Mouse (Mus musculus) kidney, adult 2 months (tissue): ENCODE measurements around the gene Hdgfl2. TPM values are rescaled to one million over a fixed set of nuclear protein-coding genes. Genes with fewer than 3 reads are reported as not detected.

Experiments used
- DNase-seq: peaks from one replicate; pipeline ENCODE4 v3.0.0; 2021
- H3K27ac ChIP-seq: fragments of 200-500 bp; 2 replicates; pipeline ENCODE4 v1.5.1; 2012; ENCODE audit warnings: low read depth, low read length, control low read depth, inconsistent platforms; ENCODE audit not compliant: insufficient read depth
- H3K27me3 ChIP-seq: fragments of 200-500 bp; replicated peaks from 2 replicates; pipeline ENCODE4 v1.6.1; 2012; ENCODE audit warnings: mild to moderate bottlenecking, moderate library complexity, low read length, inconsistent platforms; ENCODE audit not compliant: control insufficient read depth, insufficient read depth
- H3K36me3 ChIP-seq: fragments of 200-500 bp; 2 replicates; pipeline ENCODE4 v1.6.1; 2012; ENCODE audit warnings: mild to moderate bottlenecking, moderate library complexity, low read length, inconsistent platforms; ENCODE audit not compliant: control insufficient read depth, insufficient read depth
- H3K4me1 ChIP-seq: fragments of 200-500 bp; 2 replicates; pipeline ENCODE4 v1.6.1; 2011; ENCODE audit warnings: low read length; ENCODE audit not compliant: control insufficient read depth, insufficient read depth
- H3K4me3 ChIP-seq: fragments of 200-500 bp; 2 replicates; pipeline ENCODE4 v1.5.1; 2011; ENCODE audit warnings: mild to moderate bottlenecking, low read depth, low read length, control low read depth; ENCODE audit not compliant: insufficient read depth
- CTCF ChIP-seq: fragments of 200-500 bp; conservative IDR thresholded peaks from 2 replicates; pipeline ENCODE4 v1.5.1; 2011; ENCODE audit warnings: low read depth, mild to moderate bottlenecking, control low read depth, low read length, moderate library complexity, mixed read lengths; ENCODE audit not compliant: insufficient read depth, insufficient read length
- POLR2A ChIP-seq: fragments of 200-500 bp; IDR thresholded peaks from one replicate; pipeline ENCODE4 v1.6.1; 2011; ENCODE audit warnings: low read depth, low read length, control low read depth
- WGBS: fragments of 180-500 bp; shearing (Covaris S2); methylation state at CpG from one replicate; pipeline ENCODE4 v1.1.7; 2018; 5-methylcytosine and 5-hydroxymethylcytosine counted together
- polyA plus RNA-seq: library from polyadenylated mRNA; depleted of rRNA; stranded (reverse); fragments of >200 nt; gene quantifications from 2 replicates; pipeline ENCODE4 v1.2.3, GENCODE M21; 2012; rRNA removed

Gene Hdgfl2
- polyA plus RNA-seq = 29.1 and 33.5 TPM in 2 replicates

DNA sequence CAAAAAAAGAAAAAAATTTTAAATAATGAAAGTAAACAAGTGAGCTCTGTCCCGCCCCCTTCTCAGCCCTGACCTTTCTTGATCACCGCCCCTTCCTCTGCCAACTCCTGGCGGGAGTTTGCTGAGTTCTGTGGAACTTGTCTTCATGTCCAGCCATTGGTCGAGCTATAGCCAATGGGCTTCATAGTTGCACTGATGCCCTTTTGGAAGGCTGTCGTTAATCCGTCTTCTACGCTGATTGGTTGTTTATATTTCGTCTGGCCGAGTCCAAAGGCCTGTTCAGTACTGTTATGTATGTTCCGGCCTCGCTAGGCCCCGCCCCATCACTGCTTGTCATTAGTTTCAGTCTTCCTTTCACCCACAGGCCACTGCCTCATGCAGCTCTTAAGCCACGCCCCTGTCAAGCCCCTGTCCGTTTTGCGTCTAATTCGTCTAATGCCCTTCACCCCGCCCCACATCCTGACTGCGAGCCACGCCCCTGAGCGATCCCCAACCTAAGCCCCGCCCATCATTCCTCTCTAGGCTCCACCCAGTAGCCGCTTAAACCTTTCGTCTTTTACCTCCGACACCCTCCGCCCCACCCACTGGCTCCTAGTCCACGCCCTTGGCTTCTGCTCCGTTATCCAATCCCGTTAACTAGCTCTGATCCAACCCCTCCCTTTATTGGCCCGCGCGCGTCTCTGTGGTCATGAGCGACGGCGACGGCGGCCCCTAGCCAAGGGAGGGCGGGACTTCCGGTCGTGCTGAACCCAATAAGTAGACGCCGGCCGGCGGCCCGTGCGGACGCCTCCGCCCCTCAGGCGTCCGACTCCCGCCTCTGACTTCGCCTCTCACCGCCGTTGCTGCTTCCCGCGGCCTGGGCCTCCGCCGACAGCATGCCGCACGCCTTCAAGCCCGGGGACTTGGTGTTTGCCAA lies at the start of gene Hdgfl2:
Gene Hdgfl2, plus strand, starts transcription at position 755 of the 916 bp plus-strand sequence.
- TF ChIP-seq POLR2A (peak; percentile 76), CTCF (no peak)
- no peaks in the 10 kb centered on the region for H3K27me3 ChIP-seq

DNA sequence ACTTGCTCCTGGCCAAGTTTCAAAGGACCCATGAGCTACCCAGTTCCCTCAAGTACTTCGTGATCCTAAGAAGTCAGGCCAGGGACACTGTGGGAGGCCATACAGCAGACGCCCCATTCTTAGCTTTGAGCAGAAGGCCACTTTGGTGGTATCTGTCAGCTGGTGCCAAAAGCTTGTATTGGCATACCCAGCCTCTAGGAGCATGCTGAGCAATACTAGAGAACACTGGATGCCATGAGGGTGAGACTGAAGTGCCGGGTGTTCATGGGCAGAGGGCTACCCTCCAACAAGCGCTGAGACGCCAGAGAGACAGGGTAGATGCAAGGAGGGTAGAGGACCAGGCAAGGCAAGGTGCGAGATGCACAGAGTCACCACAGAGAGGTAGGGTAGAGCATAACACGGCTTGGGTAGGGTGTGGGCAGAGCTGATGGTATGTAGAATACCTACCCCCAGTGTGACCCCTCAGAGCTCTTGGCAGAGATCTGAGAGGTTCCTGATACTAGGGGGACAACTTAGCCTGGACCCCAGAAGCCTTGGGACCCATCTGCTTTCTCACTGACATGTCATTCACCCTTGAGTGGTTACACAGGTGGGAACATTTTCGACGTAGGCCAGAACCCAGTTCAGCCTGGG lies 49.1 kb upstream of the Hdgfl2 start:
- Histone ChIP-seq H3K36me3 (no peaks in the 10 kb centered on the region), H3K4me3 (no peak overlapping the region), H3K27me3 (no peaks in the 10 kb centered on the region), H3K27ac (peak overlapping the region; percentile 3; the same call in 1 of the 2 replicates), H3K4me1 (peaks cover 55% of the 10 kb centered on the region)
- 61% methylated on average over 9 of the region's 9 CpGs for WGBS
- TF ChIP-seq CTCF (no peak), POLR2A (no peak)
- DNase-seq = no peak

More for the DNA sequence above, at the start of gene Hdgfl2:
- under 1% methylated on average over 61 of the region's 61 CpGs for WGBS
- DNase-seq = peak; percentile 100
- H3K36me3 ChIP-seq = no peaks in the 10 kb centered on the region
- peak within 1 kb of the TSS; percentile 65 for H3K27ac ChIP-seq
- H3K4me1 ChIP-seq = peaks cover 18% of the 10 kb centered on the region
- peak within 1 kb of the TSS; percentile 96 for H3K4me3 ChIP-seq

DNA sequence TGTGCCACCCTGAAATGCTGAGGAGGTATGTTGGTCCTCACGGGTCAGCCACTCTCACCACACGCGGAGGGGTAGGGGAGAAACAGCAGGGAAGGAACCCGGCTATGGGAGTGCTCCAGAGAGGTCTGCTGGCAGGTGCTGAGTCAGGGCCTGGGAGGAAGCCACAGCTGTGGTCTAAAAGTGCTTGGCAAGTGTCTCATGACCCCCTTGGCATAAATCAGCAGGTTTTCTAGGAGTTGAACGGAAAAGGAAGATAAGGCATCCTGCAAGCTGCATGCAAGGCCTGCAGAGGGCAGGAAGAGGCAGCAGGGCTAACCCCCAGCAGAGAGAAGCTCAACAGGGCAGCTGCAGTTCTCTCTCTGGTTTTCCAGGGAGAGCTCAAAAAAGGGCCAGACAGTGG lies 48.5 kb upstream of the Hdgfl2 start:
- peak overlapping the region; percentile 3; the same call in 1 of the 2 replicates for H3K27ac ChIP-seq

DNA sequence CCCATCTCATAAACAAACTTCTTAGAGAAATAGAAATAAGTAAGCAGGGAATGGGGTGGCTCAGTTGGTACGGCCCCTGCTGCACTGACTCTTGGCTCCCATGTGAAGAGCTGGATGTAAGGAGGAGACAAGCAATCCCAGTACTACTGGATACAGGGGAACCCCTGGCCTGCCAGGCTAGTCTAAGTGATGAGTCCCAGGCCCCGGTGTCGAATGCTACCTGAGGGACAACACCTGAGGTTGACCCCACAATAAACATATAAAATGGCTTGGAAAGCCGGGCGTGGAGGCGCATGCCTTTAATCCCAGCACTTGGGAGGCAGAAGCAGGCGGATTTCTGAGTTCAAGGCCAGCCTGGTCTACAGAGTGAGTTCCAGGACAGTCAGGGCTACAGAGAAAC lies 48.0 kb upstream of the Hdgfl2 start:
- Histone ChIP-seq H3K27ac (no peak overlapping the region), H3K27me3 (no peaks in the 10 kb centered on the region), H3K4me1 (peaks cover 50% of the 10 kb centered on the region), H3K36me3 (no peaks in the 10 kb centered on the region), H3K4me3 (no peak overlapping the region)
- DNase-seq = no peak
- TF ChIP-seq POLR2A (no peak), CTCF (no peak)
- WGBS = 84% methylated on average over 7 of the region's 7 CpGs

More for the DNA sequence above, 48.5 kb upstream of the Hdgfl2 start:
- no peaks in the 10 kb centered on the region for H3K27me3 ChIP-seq
- DNase-seq = peak; percentile 81
- TF ChIP-seq POLR2A (no peak), CTCF (peak; percentile 29)
- H3K4me3 ChIP-seq = no peak overlapping the region
- H3K36me3 ChIP-seq = no peaks in the 10 kb centered on the region
- 15% methylated on average over 5 of the region's 5 CpGs for WGBS
- peaks cover 54% of the 10 kb centered on the region for H3K4me1 ChIP-seq

DNA sequence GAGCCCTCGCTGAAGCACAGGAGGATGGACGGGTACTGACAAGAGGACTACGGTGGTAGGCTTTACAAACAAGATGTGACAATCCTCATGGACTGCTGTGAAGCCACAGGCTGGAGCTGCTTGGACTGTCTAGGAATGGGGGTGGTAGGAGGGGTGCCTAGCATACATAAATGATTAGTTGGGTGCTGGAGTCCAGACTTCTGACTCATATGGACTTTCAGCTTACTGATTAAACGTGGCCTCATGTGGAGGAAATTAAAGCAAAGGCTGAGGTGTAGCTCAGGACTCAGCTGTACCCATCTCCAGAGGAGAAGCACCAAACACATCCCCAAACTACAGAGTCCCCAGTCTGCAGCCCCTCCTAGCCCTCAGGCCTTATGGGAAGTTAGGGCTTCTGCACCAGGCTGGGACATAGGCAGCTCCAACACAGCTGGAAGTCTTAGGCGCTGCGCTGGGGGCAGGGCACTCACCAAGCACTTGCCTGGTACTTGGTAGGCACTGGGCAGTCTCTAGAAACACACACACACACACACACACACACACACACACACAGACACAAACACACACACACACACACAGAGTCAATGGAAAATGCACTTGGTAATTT lies 47.2 kb upstream of the Hdgfl2 start:
- H3K4me1 ChIP-seq = peaks cover 44% of the 10 kb centered on the region
- TF ChIP-seq CTCF (no peak), POLR2A (no peak)
- no peak overlapping the region for H3K27ac ChIP-seq
- H3K4me3 ChIP-seq = no peak overlapping the region
- WGBS = 35% methylated on average over 6 of the region's 6 CpGs
- no peaks in the 10 kb centered on the region for H3K36me3 ChIP-seq
- DNase-seq = peak; percentile 61
- no peaks in the 10 kb centered on the region for H3K27me3 ChIP-seq

DNA sequence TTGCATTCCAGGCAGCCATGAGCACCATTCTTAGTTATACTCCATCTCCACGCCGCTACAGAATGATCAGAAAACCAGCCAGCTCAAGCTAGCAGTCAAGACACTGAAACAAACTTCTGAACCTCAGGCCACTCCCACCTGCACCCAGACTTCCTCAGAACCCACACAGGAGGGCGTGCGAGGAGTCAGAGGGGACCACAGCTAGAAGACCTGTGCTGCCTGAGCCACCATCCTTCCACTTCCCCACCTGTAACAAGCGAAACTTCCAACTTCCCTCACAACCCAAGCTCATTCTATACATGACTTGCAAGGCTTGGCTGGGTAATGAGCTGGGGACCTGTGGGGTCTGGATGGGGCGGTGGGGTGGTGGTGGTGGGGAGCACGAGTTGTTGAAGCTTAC lies 46.6 kb upstream of the Hdgfl2 start:
- no peaks in the 10 kb centered on the region for H3K27me3 ChIP-seq
- H3K4me3 ChIP-seq = no peak overlapping the region
- H3K4me1 ChIP-seq = peaks cover 38% of the 10 kb centered on the region
- no peaks in the 10 kb centered on the region for H3K36me3 ChIP-seq
- WGBS = 37% methylated on average over 7 of the region's 7 CpGs
- TF ChIP-seq POLR2A (no peak), CTCF (no peak)
- no peak overlapping the region for H3K27ac ChIP-seq
- no peak for DNase-seq
